Comparison of ENCODE assay signal across 24 mouse cellular contexts in genomic region chr14:100119866-100120265, GRCm38 (mm10).
"Had no signal": no experiment of that assay in that cellular context is flagged by ENCODE, and none has a peak within 500 bp of the region (broad histone marks: within the 10 kb centered on the region; RNA-seq: fewer than 3 reads in every experiment).

No protein-coding gene starts in this region.

- H3K4me3 ChIP-seq: heart, embryonic 10.5 days; heart, embryonic 13.5 days; heart, embryonic 15.5 days; hindbrain, embryonic 13.5 days; hindbrain, embryonic 15.5 days; kidney, embryonic 15.5 days; limb, embryonic 13.5 days; limb, embryonic 15.5 days; liver, embryonic 12.5 days had no signal

- H3K9me3 ChIP-seq: heart, embryonic 10.5 days; heart, embryonic 13.5 days; heart, embryonic 15.5 days; hindbrain, embryonic 13.5 days; hindbrain, embryonic 15.5 days; kidney, embryonic 15.5 days; limb, embryonic 13.5 days; limb, embryonic 15.5 days; liver, embryonic 12.5 days had no signal

- H3K27ac ChIP-seq: heart, embryonic 10.5 days; heart, embryonic 13.5 days; heart, embryonic 15.5 days; hindbrain, embryonic 13.5 days; hindbrain, embryonic 15.5 days; hindbrain, postnatal 0 days; kidney, embryonic 15.5 days; kidney, postnatal 0 days; limb, embryonic 13.5 days; limb, embryonic 15.5 days; liver, embryonic 12.5 days had no signal

- H3K36me3 ChIP-seq: heart, embryonic 10.5 days; heart, embryonic 13.5 days; heart, embryonic 15.5 days; hindbrain, embryonic 13.5 days; hindbrain, embryonic 15.5 days; kidney, embryonic 15.5 days; limb, embryonic 13.5 days; limb, embryonic 15.5 days; liver, embryonic 12.5 days had no signal

- H3K4me2 ChIP-seq: heart, embryonic 13.5 days; heart, embryonic 15.5 days; hindbrain, embryonic 13.5 days; hindbrain, embryonic 15.5 days; kidney, embryonic 15.5 days; limb, embryonic 13.5 days; limb, embryonic 15.5 days; liver, embryonic 12.5 days had no signal

- DNase-seq: gastrocnemius, postnatal 14 days; gastrocnemius, postnatal 36 days; heart, postnatal 14 days; heart, postnatal 36 days; kidney, adult 11 months; kidney, adult 2 months; kidney, adult 9 months; kidney, postnatal 14 days; kidney, postnatal 36 days; layer of hippocampus, adult 9-11 months; layer of hippocampus, postnatal 36 days; left cerebral cortex, postnatal 4 days had no signal

- H3K9ac ChIP-seq: heart, embryonic 13.5 days; heart, embryonic 15.5 days; hindbrain, embryonic 13.5 days; hindbrain, embryonic 15.5 days; kidney, embryonic 15.5 days; limb, embryonic 13.5 days; limb, embryonic 15.5 days; liver, embryonic 12.5 days had no signal

- H3K4me1 ChIP-seq: heart, embryonic 10.5 days; hindbrain, embryonic 13.5 days; hindbrain, embryonic 15.5 days; kidney, embryonic 15.5 days; limb, embryonic 13.5 days; limb, embryonic 15.5 days; liver, embryonic 12.5 days had no signal

- ATAC-seq: hindbrain, postnatal 0 days; intestine, embryonic 16.5 days; liver, embryonic 12.5 days had no signal

- H3K27me3 ChIP-seq: heart, embryonic 13.5 days; heart, embryonic 15.5 days; hindbrain, embryonic 13.5 days; hindbrain, embryonic 15.5 days; kidney, embryonic 15.5 days; limb, embryonic 13.5 days; limb, embryonic 15.5 days; liver, embryonic 12.5 days had no signal
